ENCODE assay signal across 8 mouse cellular contexts in genomic region chr13:43479024-43479705, GRCm38 (mm10). TPM values are rescaled to one million over a fixed set of nuclear protein-coding genes. Genes with fewer than 3 reads are reported as not detected.
DNase-seq lines count a peak whose midpoint lies in the region; ATAC-seq and TF ChIP-seq lines count a peak whose summit lies in the region.

No protein-coding gene starts in this region.

- no peaks in the 10 kb centered on the region for H3K36me3 ChIP-seq in liver, adult 2 months (ENCODE audit: control insufficient read depth, insufficient read depth, low read length)
- H3K36me3 ChIP-seq in hindbrain, postnatal 0 days (ENCODE audit: insufficient read depth, low read length), result no peaks in the 10 kb centered on the region

- peaks cover 24% of the 10 kb centered on the region for H3K4me1 ChIP-seq in liver, adult 2 months (ENCODE audit: control insufficient read depth, insufficient read depth, low read length)
- H3K4me1 ChIP-seq in hindbrain, postnatal 0 days (ENCODE audit: insufficient read depth, low read length), result peaks cover 9% of the 10 kb centered on the region; the same call in 1 of the 2 replicates

- TF ChIP-seq POLR2A in liver, adult 2 months (IDR thresholded peaks at IDR 0.05; ENCODE audit: extremely low read depth, insufficient read depth, low read length), result no peak

- TF ChIP-seq CTCF in liver, adult 2 months (IDR thresholded peaks at IDR 0.05; ENCODE audit: low read depth, low read length), result no peak
- no peak for TF ChIP-seq CTCF in hindbrain, postnatal 0 days (IDR thresholded peaks at IDR 0.05; ENCODE audit: low read depth)

- ATAC-seq in hindbrain, postnatal 0 days, result no peak
- ATAC-seq in monocyte, adult 5-6 weeks (replicated peaks; ENCODE audit: insufficient number of reproducible peaks, low FRiP score, low TSS enrichment, poor library complexity, severe bottlenecking), result no peak

- peak overlapping the region; percentile 45 for H3K27ac ChIP-seq in liver, adult 2 months (replicated peaks; ENCODE audit: insufficient read depth, low read depth, low read length)
- 0 out of 2 replicates have a peak overlapping the region, but pooled peaks have one; percentile 99 for H3K27ac ChIP-seq in hindbrain, postnatal 0 days

- peak overlapping the region; percentile 84 for H3K4me2 ChIP-seq in hindbrain, postnatal 0 days (ENCODE audit: low read depth, low read length)

- H3K79me2 ChIP-seq in liver, adult 2 months (ENCODE audit: control insufficient read depth, insufficient read depth, low read length), result peaks cover 34% of the 10 kb centered on the region

- peak overlapping the region; percentile 80; the same call in 1 of the 2 replicates for H3K4me3 ChIP-seq in liver, adult 2 months (ENCODE audit: insufficient read depth, low read depth, low read length)
- H3K4me3 ChIP-seq in hindbrain, postnatal 0 days (ENCODE audit: low read length), result peak overlapping the region; percentile 94

- H3K27me3 ChIP-seq in liver, adult 2 months (ENCODE audit: control insufficient read depth, insufficient read depth, low read length), result no peaks in the 10 kb centered on the region
- H3K27me3 ChIP-seq in hindbrain, postnatal 0 days (ENCODE audit: insufficient read depth, low read length), result no peaks in the 10 kb centered on the region

- H3K9me3 ChIP-seq in hindbrain, postnatal 0 days (ENCODE audit: low read length), result no peaks in the 10 kb centered on the region

- H3K9ac ChIP-seq in liver, adult 2 months (ENCODE audit: low read depth, low read length), result peak overlapping the region; percentile 26; the same call in 1 of the 2 replicates
- H3K9ac ChIP-seq in hindbrain, postnatal 0 days (replicated peaks; ENCODE audit: low read length), result peak overlapping the region; percentile 96

- DNase-seq in liver, adult 2 months (ENCODE audit: extremely low read depth, low read depth, low spot score), result no peak
- no peak for DNase-seq in liver
- peak; percentile 15 for DNase-seq in c-Kit-positive CD71-positive TER-119-positive erythroid progenitor cells, embryonic 14.5 days (ENCODE audit: low spot score)
- peak; percentile 33 for DNase-seq in hindbrain, postnatal 0 days (ENCODE audit: low spot score)
- DNase-seq in naive thymus-derived CD4-positive, alpha-beta T cell, adult 2 months (ENCODE audit: low read depth), result peak; percentile 28
- no peak for DNase-seq in thymus, postnatal 25 days
- no peak for DNase-seq in right cerebral cortex, postnatal 10 days (ENCODE audit: low spot score in 2 of 2)

- WGBS in liver, adult 2 months, result 1% methylated on average over 6 of the region's 6 CpGs
- 2% methylated on average over 6 of the region's 6 CpGs for WGBS in hindbrain, postnatal 0 days

RNA-seq across cellular contexts. Expression of gene Ranbp9, which starts 1.9 kb away (rescaled TPM):
- 27.8 and 32.8 TPM in 2 replicates for total RNA-seq in liver, adult 2 months (2014; rRNA removed)
- 10.6 and 17.8 TPM in 2 replicates for polyA plus RNA-seq in liver, adult 2 months (2012; rRNA removed)
- total RNA-seq in hindbrain, postnatal 0 days (2014; rRNA removed), result 52.7 and 67.1 TPM in 2 replicates
- polyA plus RNA-seq in hindbrain, postnatal 0 days (2015; fragmentation: Nextera tagmentation; extraction: Ambion mirVana), result 9.6 and 11.0 TPM in 2 replicates
- 109 to 144 TPM (median 117 TPM) in 3 replicates for total RNA-seq in monocyte, adult 5-6 weeks (2017)

Comparison
In these comparisons a context has a peak if more than half of its experiments do, and no peak if none do; other contexts are left out.
1. DNase-seq: peak in c-Kit-positive CD71-positive TER-119-positive erythroid progenitor cells, embryonic 14.5 days (single experiment), hindbrain, postnatal 0 days (single experiment) and naive thymus-derived CD4-positive, alpha-beta T cell, adult 2 months (single experiment); none in liver, adult 2 months (single experiment), liver (single experiment), thymus, postnatal 25 days (single experiment) and right cerebral cortex, postnatal 10 days (0 of 2).